Mouse (Mus musculus): ENCODE results near the gene Patl1. TPM values are rescaled to one million over a fixed set of nuclear protein-coding genes. Genes with fewer than 3 reads are reported as not detected.

The Patl1 gene
- polyA plus RNA-seq, 1 experiment from 2014 or later, result 6.2 TPM

Small RNA genes lying within 50 kb of the gene (microRNA-seq; reads per million reads assigned to microRNA genes)
- gene Mir6994, result 12.3 reads per million, percentile 27 among the genes with 10 or more reads in this experiment

Other genes with a start within 250 kb of the Patl1 start
- not detected in 2 replicates for gene Oosp1, start 221.2 kb upstream of the Patl1 start, polyA plus RNA-seq (2015; fragmentation: Nextera tagmentation; extraction: Ambion mirVana)
- gene Oosp3, start 215.3 kb upstream of the Patl1 start, polyA plus RNA-seq (2015; fragmentation: Nextera tagmentation; extraction: Ambion mirVana), result not detected in 2 replicates
- gene Gif, start 164.8 kb upstream of the Patl1 start, polyA plus RNA-seq (2015; fragmentation: Nextera tagmentation; extraction: Ambion mirVana), result not detected in 2 replicates
- 53.8 and 55.6 TPM in 2 replicates for gene Mrpl16, start 142.0 kb upstream of the Patl1 start, polyA plus RNA-seq (2015; fragmentation: Nextera tagmentation; extraction: Ambion mirVana)
- gene Stx3, start 93.0 kb upstream of the Patl1 start, polyA plus RNA-seq (2015; fragmentation: Nextera tagmentation; extraction: Ambion mirVana), result 1.9 and 2.0 TPM in 2 replicates
- not detected in 2 replicates for gene Olfr1417, start 73.2 kb upstream of the Patl1 start, polyA plus RNA-seq (2015; fragmentation: Nextera tagmentation; extraction: Ambion mirVana)
- gene Olfr1418, start 51.3 kb upstream of the Patl1 start, polyA plus RNA-seq (2015; fragmentation: Nextera tagmentation; extraction: Ambion mirVana), result not detected in 2 replicates
- gene Olfr1419, start 37.3 kb upstream of the Patl1 start, polyA plus RNA-seq (2015; fragmentation: Nextera tagmentation; extraction: Ambion mirVana), result not detected in 2 replicates
- gene Olfr1420, start 25.8 kb upstream of the Patl1 start, polyA plus RNA-seq (2015; fragmentation: Nextera tagmentation; extraction: Ambion mirVana), result not detected in 2 replicates
- gene Osbp, start 53.5 kb downstream of the Patl1 start, polyA plus RNA-seq (2015; fragmentation: Nextera tagmentation; extraction: Ambion mirVana), result 2.2 and 2.4 TPM in 2 replicates
- 0.03 TPM in 1 of 2 replicates, not detected in the other for gene Olfr1423, start 128.9 kb downstream of the Patl1 start, polyA plus RNA-seq (2015; fragmentation: Nextera tagmentation; extraction: Ambion mirVana)
- gene Olfr1424, start 150.3 kb downstream of the Patl1 start, polyA plus RNA-seq (2015; fragmentation: Nextera tagmentation; extraction: Ambion mirVana), result not detected in 2 replicates
- not detected in 2 replicates for gene Olfr1425, start 165.3 kb downstream of the Patl1 start, polyA plus RNA-seq (2015; fragmentation: Nextera tagmentation; extraction: Ambion mirVana)
- not detected in 2 replicates for gene Olfr1426, start 179.6 kb downstream of the Patl1 start, polyA plus RNA-seq (2015; fragmentation: Nextera tagmentation; extraction: Ambion mirVana)
- not detected in 2 replicates for gene Olfr1427, start 190.9 kb downstream of the Patl1 start, polyA plus RNA-seq (2015; fragmentation: Nextera tagmentation; extraction: Ambion mirVana)
- gene Olfr1428, start 203.5 kb downstream of the Patl1 start, polyA plus RNA-seq (2015; fragmentation: Nextera tagmentation; extraction: Ambion mirVana), result not detected in 2 replicates
- not detected in 2 replicates for gene Olfr76, start 210.8 kb downstream of the Patl1 start, polyA plus RNA-seq (2015; fragmentation: Nextera tagmentation; extraction: Ambion mirVana)